Mouse (Mus musculus) erythroid progenitor cell, adult 5-6 weeks (primary cell): ENCODE data around the gene Wnt7b. TPM values are rescaled to one million over a fixed set of nuclear protein-coding genes. Genes with fewer than 3 reads are reported as not detected.

Source experiments
- ATAC-seq: replicated peaks from 2 replicates; pipeline ENCODE4 v1.8.0; 2016; ENCODE audit warnings: moderate number of reproducible peaks, mild to moderate bottlenecking, moderate TSS enrichment, inconsistent platforms; ENCODE audit not compliant: poor library complexity, low FRiP score, severe bottlenecking
- total RNA-seq, 2 experiments: library from RNA; stranded (forward) in 1 of 2; stranded (reverse) in 1 of 2; fragments of 150-400 nt in 1 of 2; fragments of 186-747, 209-891 nt in 1 of 2; gene quantifications; 2 replicates each; pipeline versions ENCODE4 v1.2.3 to v1.2.4; 2015 to 2017; ENCODE audit warnings: low replicate concordance in 2 of 2

The Wnt7b gene
- total RNA-seq, 2 experiments from 2014 or later = not detected

DNA sequence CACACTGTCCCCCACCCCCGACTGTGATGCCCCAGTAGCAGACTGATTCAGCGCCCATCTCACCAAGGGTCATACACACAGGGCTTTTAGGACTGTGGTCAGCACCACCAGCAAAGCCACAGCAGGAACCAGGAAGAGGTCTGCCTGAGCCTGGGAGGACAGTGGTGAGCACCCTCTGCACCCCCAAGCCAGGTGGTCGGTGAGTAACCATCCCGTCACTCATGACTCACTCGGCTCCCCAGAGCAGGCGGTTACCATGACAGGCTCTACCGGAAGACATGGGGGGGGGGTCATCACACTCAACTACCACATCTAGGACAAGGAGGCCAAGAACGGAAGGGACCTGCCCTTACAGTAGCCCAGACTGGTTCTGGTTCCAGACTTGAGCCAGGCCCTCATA, 7.7 kb downstream of the Wnt7b start:
- ATAC-seq = no peak

DNA sequence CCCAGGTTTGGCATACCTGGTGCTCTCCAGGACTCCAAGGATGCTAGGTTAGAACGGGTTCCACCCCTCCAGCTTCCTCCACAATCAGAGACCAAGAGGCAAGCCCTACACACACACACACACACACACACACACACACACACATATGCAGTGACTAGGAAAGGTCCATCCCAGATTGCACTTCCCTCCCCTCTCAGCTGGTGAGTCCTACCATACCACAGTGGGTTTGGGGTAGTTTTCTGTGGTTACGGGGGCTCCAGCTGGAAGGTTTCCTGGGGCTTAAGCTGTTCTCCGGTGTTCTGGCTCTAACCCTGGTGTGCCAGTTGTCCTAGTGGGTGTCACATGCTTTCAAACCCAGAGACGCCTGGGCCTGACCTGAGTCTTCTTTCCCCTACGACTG, 8.2 kb downstream of the Wnt7b start:
- no peak for ATAC-seq

DNA sequence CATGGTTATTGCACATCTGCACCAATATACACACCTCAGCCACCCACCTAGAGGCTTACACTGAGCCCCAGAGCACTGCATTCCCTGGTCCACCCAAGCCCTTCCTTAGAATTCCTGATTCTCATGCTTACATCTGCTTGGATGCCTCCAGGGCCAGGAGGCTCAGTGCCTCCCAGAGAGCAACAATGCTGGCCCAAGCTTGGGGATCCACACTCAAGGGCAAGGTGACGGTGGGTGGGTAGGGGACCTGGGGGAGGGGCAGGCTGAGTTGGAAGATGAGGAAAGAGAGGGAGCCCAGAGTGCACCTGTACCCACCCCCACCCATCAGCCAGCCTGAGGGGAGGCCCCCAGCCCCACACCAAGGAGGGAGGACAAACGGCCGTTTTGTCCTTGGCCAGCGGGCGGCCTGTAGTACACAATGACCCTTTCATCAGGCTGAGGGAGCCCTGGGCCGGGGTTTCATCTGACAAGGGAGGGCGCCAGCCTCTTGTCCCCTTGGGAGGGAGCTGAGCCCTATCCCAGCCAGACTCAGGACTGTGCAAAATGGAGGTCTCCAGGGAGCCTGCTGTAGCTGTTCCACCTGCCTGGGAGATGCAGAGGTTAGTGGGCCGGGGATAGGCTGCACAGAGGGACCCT, 9.5 kb downstream of the Wnt7b start:
- ATAC-seq = no peak

DNA sequence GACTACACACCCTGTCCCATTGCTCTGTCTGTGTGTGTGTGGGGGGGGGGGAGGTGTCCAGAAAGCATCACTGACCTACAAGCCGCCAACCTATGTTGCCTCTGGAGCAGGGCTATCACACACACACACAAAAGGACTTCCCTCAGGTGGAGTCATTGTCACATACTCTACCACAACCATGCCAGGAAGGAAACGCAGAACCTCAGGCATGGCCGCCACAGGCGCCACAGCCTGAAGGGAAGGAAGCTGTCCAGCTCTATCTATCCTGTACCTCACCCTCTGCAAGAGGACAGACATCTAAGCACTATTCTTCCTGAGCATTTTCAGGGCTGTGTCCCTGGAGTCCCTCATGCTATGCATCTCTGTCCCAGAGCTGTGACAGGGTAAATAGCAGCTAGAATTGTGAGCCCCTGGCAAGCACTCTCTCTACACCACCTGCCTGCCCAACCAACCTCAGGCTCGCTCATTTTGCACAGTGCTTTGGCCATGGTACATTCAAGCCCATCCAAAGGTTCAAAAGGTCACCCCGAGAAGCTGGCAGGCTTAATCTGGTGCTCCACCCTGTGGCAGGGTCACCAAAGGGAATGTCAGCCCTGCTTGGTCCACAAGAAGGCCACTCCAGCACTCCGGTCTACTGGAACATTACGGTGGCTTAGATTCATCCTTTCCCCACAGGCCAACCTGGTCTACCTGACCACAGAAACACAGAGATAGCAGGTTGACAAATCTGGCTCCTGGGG, 12.1 kb downstream of the Wnt7b start:
- ATAC-seq = no peak

DNA sequence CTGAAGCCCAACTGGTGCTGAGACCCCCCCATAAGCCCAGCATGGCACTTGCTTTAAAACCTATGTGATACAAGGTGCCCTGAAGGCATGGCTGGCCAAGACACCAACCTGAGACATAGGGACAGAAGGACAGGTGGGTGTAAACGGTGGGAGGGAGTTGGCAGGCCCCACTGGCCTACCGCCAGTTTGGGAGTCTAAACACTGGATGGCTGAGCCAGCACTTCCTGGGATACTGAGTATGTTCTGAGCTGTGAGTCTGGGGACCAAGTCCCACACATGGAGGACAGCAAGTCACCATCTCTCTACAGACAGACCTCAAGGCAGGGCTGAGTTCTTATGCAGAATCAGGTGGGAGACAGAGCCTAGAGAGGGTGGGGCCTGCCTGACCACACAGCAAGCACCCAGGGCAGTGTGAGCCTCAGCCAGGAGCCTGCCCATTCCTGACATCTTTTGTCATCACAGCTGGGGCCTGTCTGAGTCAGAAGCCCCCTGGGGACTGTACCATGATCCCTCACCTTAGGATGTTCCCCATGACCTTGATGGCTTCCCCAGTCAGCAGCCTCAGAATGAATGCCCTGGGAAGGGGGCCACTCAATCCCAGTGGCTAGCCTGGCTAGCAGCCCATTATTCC, 13.0 kb downstream of the Wnt7b start:
- ATAC-seq = no peak

DNA sequence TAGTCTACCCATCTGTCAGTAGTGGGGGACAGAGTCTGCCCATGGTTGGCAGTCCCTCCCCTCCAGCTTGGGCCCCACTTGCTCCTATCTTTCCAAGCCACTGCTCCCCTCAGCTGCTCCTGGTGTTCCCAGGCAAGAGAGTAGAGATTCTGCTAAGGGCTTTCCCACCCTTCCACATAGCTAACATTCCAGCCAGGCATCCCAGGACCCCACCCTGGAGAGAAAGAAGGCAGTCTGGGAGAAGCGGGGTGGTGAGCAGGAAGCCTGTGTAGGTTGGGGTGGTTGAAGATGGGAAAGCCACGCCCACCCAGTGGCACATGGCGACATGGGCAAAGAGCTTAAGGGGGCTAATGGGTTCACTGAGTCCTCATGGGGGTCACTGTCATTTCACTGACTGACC, 13.9 kb downstream of the Wnt7b start:
- no peak for ATAC-seq

DNA sequence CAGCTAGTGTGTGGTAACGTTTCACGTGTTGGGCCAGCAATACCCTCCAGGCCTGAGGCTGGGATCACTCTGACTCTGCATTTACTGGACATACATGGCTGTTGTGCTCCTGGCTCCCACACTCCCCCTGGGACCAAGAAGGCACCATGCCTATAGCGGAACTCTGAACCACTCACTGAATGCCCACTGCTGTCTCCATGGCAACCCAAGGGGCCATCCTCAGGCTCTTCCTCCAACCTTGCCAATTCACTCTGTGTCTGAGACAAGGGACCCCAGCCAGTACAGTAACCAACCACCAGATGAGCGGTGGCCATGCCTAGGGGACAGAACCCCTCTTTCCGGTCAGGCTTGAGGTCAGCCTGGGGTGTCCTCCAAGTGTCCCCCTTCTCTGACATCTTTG, 17.3 kb downstream of the Wnt7b start:
- no peak for ATAC-seq

DNA sequence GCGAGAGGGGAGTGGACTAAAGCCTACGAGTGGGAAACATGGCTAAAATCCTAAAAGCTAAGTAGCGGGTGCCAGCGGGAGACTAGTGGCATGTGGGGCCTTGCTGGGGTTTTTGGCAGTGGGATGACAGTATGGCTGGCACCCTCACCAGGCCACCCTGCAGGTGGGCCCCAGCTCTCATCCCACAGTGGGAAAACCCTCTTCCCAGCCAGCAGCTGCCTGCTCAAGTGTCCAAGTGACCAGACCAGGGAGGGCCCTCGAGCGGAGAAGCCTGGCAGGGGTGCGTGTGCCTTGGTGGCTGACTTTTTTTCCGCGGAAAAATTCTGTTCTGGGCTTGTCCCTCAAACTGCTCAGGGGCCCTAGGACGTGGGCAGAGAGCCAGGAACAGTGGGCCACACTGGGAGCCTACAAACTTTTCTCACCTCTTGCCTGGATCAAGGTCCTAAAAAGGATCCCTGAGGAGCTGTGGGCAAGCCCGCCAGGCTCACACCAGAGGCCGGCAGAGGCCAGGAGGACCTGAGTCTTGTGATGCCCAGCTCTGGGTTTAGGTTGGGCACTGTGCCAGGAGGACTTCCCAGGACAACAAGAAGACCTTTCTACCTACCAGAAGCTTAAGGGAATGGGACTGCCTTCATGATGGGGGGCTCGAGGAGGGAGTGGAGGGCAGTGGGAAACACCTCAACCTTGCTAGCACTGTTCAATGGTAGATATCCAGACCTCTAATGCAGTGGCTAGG, 18.1 kb downstream of the Wnt7b start:
- no peak for ATAC-seq

DNA sequence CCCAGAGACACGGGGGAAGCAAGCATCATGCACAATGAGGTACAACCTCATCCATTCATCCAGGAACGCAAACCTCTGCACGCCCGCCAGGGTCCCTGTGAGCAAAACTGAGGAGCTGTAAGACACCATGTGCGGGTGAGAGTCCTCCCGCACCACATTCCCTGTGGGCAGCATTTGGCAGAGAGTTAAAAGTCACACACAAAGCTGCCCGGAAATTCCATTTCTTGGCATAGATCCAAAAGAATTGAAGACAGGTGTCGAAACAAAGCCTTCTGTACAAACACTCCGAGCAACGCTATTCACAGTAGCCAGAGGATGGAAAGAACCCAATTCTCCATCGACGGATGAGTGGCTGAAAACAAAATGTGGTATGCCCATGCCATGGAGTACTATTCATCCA, 20.3 kb downstream of the Wnt7b start:
- no peak for ATAC-seq

DNA sequence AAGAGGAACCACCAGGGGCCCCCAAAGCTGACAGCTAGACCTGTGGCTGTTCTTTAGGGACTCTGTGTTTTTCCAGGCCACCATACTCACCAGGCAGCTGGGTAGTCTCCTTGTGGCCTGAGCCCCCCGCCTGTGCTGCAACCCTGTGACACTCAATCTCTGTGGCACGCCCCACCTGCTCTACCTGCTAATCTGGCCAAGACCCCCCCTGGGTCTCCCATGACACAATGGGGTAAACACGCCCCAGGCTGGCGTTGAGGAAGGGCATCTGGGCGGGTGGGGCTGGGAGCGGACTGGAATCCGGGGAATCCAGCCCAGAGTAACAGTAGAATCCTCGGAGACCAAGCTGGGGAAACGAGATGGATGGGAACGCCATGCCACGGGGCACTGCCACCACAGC, 21.4 kb downstream of the Wnt7b start:
- no peak for ATAC-seq

DNA sequence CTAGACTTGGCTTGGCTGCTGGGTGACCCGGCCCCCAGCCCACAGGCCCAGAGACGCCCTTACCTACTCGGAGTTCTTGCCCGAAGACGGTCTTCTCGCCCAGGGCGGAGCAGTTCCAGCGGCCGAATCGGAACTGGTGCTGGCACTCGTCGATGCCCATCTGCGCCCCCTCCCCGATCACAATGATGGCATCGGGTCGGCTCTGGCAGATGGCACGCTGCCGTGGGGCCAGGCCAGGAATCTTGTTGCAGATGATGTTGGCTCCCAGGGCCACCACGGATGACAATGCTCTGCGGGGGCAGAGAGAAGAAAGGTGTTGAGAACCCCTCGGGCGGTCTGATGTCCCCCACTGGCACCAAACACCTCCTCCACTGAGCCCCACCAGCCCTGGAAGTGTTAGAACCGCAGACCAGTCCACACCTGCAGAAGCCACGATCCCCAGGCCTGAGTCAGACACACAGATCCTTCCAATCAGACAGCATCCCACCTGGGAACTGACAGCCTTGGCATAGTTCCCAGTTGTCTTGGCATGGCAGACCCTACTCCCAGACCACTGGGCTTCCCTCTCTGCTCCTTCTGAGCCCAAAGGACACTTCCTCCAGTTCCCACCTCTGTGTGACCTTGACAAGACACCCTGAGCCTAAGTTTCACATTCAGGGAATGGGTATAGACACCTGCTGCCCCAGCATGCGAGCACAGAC, 23.3 kb downstream of the Wnt7b start:
- no peak for ATAC-seq

DNA sequence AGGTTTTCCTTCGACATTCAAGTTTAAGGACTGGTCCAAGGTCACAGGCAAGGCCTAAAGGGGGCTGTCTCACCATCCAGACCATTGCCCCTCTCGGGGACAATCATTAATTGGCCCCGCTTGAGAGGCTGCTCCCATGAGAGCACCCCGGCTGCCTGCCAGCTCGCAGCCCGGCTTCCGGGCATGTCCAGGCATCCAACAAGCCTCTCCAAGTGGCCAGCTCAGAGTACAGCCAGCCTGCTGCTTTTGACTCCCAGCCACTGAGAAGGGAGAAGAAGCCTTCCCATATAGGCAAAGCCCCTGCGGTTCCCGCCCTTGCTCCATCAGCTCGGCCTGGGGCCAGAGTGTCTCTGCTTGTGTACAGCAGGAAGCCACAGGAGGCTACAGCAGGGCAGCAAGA, 26.5 kb downstream of the Wnt7b start:
- ATAC-seq = no peak

DNA sequence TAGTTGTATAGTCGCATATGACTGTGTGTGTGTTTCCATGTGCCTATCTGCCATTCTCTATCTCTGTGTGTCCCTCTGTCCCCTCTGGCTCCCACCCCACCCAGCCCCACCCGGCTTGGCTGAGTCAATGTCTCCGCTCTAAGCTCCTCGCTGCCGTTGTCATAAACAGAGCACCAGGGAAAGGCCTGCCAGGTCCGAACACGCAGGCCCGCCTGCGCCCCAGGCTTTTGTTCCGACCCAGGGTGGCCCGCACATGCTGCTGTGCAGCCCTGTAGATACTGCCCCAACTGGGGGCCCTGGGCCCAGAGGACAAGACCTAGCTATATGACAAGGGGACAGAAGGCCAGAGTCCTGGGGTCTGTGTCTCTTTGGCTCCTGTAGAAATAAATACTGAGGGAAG, 28.9 kb downstream of the Wnt7b start:
- ATAC-seq = no peak

DNA sequence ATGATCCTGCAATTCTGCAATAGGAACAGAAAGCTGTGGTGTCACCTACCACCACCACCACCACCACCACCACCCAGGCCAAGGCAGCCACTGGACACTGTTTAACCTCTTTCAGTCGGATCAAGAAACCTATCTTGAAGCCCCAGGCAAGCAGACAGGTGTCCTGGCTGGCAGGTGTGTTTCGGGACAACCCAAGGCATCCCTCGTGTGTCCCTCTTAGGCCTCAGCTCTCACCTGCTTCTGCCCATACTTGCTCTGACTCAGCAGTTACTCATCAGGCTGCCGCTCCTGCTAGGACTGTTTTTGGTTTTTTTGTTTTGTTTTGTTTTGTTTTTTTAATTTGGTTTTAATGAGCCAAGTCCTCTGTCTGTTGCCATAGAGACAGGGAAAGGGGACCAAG, 35.8 kb downstream of the Wnt7b start:
- no peak for ATAC-seq

DNA sequence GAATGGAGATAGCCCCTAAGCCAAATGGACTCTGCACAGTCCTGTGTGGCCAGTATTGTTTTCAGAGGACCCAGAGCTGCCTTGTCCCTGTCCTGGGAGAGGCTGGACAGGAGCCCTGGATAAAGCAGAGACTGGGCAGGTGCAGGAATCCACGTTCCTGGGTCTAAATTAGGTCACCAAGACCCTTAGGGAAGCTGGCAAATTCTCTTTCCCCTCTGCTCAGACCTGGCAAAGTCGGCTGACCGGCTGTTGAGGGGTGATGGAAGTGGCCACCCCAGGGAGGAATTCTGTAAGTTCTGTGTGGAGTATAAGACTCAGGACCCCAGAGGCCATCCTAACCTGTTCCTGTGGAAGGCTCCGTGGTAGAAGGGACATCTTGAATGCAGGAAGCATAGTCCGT, 36.9 kb downstream of the Wnt7b start:
- ATAC-seq = no peak

DNA sequence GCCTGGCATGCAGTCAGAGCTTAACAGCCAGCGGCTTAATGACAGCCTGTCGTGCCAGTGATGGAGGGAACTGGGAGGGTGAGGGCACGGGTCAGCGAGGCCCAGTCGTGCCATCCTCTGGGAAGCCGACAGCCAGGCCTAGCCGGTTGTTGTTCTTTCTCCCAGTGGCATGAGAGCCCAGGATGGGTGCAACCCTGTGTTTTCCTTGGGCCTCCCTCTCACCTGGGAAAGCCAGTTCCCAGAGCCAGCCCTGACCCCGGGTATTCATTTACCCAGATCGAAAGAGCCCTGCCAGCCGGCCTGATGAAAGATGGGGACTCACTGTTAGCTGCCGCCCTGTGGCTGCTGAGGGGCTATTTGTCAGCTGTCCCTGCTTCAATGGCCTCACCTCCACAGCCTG, 44.1 kb downstream of the Wnt7b start:
- no peak for ATAC-seq

DNA sequence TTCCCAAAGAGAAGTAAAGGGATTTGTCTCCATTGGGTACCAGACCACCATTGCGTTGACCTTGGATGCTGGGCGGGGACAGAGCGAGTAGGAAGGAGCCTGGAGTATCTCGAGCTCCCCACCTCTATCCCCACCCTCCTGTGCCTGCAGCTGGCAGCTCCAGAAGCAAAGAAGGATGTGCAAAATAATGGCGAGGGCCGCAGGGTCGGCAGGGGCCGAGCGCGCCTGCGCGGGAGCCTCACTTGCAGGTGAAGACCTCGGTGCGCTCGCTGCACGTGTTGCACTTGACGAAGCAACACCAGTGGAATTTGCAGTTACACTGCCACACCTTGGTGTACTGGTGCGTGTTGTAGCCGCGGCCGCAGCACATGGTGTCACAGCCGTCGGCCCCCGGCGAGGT, 45.1 kb downstream of the Wnt7b start:
- no peak for ATAC-seq

DNA sequence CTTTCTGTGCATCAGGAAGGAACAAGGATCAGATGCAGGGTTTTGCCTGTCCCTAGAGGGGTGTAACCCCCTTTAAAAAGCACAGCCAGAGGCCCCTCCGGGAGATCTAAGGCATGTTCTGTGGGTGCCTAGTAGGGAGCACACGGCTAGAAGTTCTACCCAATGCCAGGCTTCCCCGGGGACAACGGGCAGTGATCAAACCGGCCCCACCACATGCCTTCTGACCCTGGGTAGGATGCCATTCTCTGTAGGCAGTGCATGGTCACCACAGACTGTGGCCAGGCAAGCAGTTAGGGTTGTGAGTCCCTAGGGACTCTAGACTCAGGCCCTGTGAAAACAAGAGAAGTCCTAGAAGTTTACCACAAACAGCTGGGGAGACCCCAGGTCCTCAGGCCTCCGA, 47.6 kb downstream of the Wnt7b start:
- no peak for ATAC-seq

DNA sequence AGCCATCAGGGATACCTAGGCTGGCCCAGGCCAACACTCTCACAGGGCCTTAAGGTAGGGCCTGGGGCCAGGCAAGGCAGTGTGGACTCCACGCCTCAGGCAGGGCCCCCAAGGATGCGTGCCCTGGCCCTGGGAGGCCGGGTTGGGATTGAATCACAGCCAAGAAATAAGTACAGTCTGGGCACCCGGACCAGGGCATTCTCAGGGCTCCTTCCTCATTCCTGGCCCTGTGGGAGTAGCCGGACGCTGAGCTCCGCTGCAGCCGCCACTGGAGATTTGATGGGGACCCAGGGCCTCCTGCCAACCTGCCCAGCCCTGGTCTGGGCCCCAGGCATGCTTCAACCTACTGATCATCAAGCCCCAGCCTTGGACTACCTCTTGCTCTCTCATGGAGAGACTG, 48.1 kb downstream of the Wnt7b start:
- ATAC-seq = no peak

DNA sequence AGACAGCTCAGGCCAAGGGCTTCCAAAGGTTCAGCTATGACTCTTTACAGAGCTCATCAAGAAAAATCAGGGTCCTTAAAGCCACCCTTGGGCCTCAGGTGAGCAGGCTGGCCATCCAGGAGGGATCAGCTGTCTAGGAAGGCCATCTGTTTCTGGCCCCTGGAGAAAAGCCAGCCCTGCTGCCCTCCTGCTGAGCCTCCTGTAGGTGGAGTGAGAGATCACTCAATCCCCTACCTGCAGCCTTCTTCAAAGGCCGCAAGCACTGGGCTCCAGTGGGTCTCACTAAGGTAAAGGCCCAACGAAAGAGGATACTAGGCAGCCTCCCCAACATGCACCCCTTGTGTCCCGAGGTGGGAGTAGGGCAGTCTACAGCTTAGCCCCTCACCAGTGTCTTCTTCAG, 50.2 kb downstream of the Wnt7b start:
- ATAC-seq = no peak
